Mouse (Mus musculus): Measurements from ENCODE around the gene Krtap1-5. TPM values are rescaled to one million over a fixed set of nuclear protein-coding genes. Genes with fewer than 3 reads are reported as not detected.

The Krtap1-5 gene
- total RNA-seq, 2 experiments from 2014 or later, result not detected

DNA sequence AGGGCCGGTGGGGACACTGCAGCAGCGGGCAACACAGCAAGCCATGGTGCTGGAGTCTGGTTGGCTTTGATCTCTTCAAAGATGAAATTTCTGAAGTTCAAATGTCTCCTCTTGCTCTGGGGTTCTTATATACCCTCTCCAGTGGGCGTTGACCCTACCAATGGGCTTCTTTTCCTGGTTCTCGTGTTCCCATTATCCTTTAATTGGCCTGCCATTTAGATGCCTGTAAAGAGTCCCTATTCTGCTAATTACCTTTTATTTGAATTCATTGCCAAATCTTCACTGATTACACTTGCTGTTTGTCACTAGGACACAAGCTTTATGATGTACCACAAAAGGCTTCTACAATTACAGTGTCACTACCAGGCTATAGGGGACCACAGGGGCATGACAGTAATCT, 30.1 kb downstream of the Krtap1-5 start, which contains the start of gene Krtap3-3:
Krtap3-3 (minus strand) TSS at position 101 of the 400 bp plus-strand sequence.
- no peak for DNase-seq (ENCODE audit: low spot score in 2 of 2)

GRCm38 (mm10) chr11:99547892-99548291, 32.9 kb downstream of the Krtap1-5 start:
- no peak for DNase-seq (ENCODE audit: low spot score in 2 of 2)

GRCm38 (mm10) chr11:99539721-99540120, 41.1 kb downstream of the Krtap1-5 start:
- peak in 1 of 2 experiments; percentile 4 for DNase-seq (ENCODE audit: low spot score in 2 of 2)

Other genes starting within 250 kb of the Krtap1-5 start
- gene Krt26, start 243.1 kb downstream of the Krtap1-5 start, total RNA-seq (2021), result not detected
- not detected for gene Krt27, start 229.9 kb downstream of the Krtap1-5 start, total RNA-seq (2021)
- gene Krt28, start 206.1 kb downstream of the Krtap1-5 start, total RNA-seq (2021), result not detected
- 1 to 10 TPM; 3.4 to 5.9 TPM for gene Krt10, start 191.7 kb downstream of the Krtap1-5 start, total RNA-seq (2021)
- gene Krt12, start 158.8 kb downstream of the Krtap1-5 start, total RNA-seq (2021), result not detected
- gene Krt20, start 142.9 kb downstream of the Krtap1-5 start, total RNA-seq (2021), result under 1 TPM in 1 of 2 experiments, not detected in 1; 0.16 TPM
- gene Krt23, start 87.9 kb downstream of the Krtap1-5 start, total RNA-seq (2021), result not detected
- gene Krt39, start 59.7 kb downstream of the Krtap1-5 start, total RNA-seq (2021), result not detected
- not detected for gene Krt40, start 37.9 kb downstream of the Krtap1-5 start, total RNA-seq (2021)
- not detected for gene Krtap3-3, start 30.2 kb downstream of the Krtap1-5 start, total RNA-seq (2021)
- gene Krtap3-2, start 24.2 kb downstream of the Krtap1-5 start, total RNA-seq (2021), result not detected
- gene Gm11939, start 21.6 kb downstream of the Krtap1-5 start, total RNA-seq (2021), result not detected
- not detected for gene Krtap3-1, start 14.4 kb downstream of the Krtap1-5 start, total RNA-seq (2021)
- gene Krtap1-4, start 2.6 kb upstream of the Krtap1-5 start, total RNA-seq (2021), result not detected
- not detected for gene Krtap1-3, start 10.3 kb upstream of the Krtap1-5 start, total RNA-seq (2021)
- gene Krtap9-3, start 17.1 kb upstream of the Krtap1-5 start, total RNA-seq (2021), result not detected
- gene Gm11938, start 22.3 kb upstream of the Krtap1-5 start, total RNA-seq (2021), result not detected
- gene Gm11937, start 29.2 kb upstream of the Krtap1-5 start, total RNA-seq (2021), result not detected
- not detected for gene Krtap2-4, start 33.8 kb upstream of the Krtap1-5 start, total RNA-seq (2021)
- gene Gm11562, start 39.4 kb upstream of the Krtap1-5 start, total RNA-seq (2021), result not detected
- not detected for gene Krtap4-1, start 47.2 kb upstream of the Krtap1-5 start, total RNA-seq (2021)
- gene Krtap4-2, start 54.1 kb upstream of the Krtap1-5 start, total RNA-seq (2021), result not detected
- gene Krtap4-7, start 63.1 kb upstream of the Krtap1-5 start, total RNA-seq (2021), result not detected
- not detected for gene Gm11555, start 69.2 kb upstream of the Krtap1-5 start, total RNA-seq (2021)
- gene Gm11563, start 77.9 kb upstream of the Krtap1-5 start, total RNA-seq (2021), result not detected
- not detected for gene Krtap4-6, start 84.9 kb upstream of the Krtap1-5 start, total RNA-seq (2021)
- not detected for gene Gm14190, start 109.7 kb upstream of the Krtap1-5 start, total RNA-seq (2021)
- gene Gm14180, start 153.3 kb upstream of the Krtap1-5 start, total RNA-seq (2021), result not detected
- not detected for gene Gm11595, start 191.9 kb upstream of the Krtap1-5 start, total RNA-seq (2021)
- not detected for gene Krtap4-8, start 199.7 kb upstream of the Krtap1-5 start, total RNA-seq (2021)
- not detected for gene Krtap4-9, start 204.2 kb upstream of the Krtap1-5 start, total RNA-seq (2021)
- gene Gm11596, start 212.5 kb upstream of the Krtap1-5 start, total RNA-seq (2021), result not detected
- gene Gm11569, start 217.9 kb upstream of the Krtap1-5 start, total RNA-seq (2021), result not detected
- gene Gm11554, start 223.4 kb upstream of the Krtap1-5 start, total RNA-seq (2021), result not detected
- not detected for gene Krtap4-13, start 228.9 kb upstream of the Krtap1-5 start, total RNA-seq (2021)
- gene Gm11564, start 234.7 kb upstream of the Krtap1-5 start, total RNA-seq (2021), result not detected